Comparison of ENCODE assay signal across 15 mouse cellular contexts in the genomic region with DNA sequence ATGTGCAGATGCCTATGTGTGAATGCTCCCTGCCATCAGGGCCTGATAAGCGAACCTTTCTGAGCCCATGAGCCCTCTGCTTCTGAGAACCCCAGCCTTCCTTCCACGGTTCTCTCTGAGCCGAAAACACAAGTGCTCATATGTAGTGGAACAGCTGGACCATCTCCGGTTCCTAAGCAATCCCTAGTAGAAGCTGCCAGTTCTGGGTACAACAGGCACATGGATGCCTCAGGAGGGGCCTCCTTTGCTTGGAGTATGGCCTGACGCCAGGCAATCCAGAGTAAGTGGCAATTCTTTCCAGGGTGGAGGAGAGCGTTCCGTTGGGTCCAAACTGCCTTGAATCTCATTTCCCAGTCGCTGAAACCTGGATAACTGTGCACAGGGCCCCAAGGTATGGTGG.
A peak's percentile ranks its signal among the peaks of the same experiment; 100 is the strongest.
DNase-seq lines count a peak whose midpoint lies in the region; ATAC-seq and TF ChIP-seq lines count a peak whose summit lies in the region.
"Had no signal": no experiment of that assay in that cellular context is flagged by ENCODE, and none has a peak within 500 bp of the region (broad histone marks: within the 10 kb centered on the region; RNA-seq: fewer than 3 reads in every experiment).

No protein-coding gene starts in this region.

- peak; percentile 17 for DNase-seq in lung, embryonic 14.5 days
- no peak for DNase-seq in lung, adult 18-20 months
- peak; percentile 76 for DNase-seq in layer of hippocampus, adult 11-12 months (ENCODE audit: low spot score)
- DNase-seq in left cerebral cortex, postnatal 10 days (ENCODE audit: extremely low spot score in 1 of 2, low spot score in 2 of 2): peak; percentile 60 to 71
- DNase-seq in right cerebral cortex, postnatal 4 days: peak; percentile 60
- no peak for DNase-seq in lung, postnatal 10 days
- no peak for DNase-seq in heart, adult 9 months (ENCODE audit: low spot score in 2 of 2)
- no peak for DNase-seq in gastrocnemius, postnatal 10 days
- DNase-seq: cerebellum, postnatal 36 days; gastrocnemius, postnatal 14 days; kidney, adult 8-10 months; liver, embryonic 13.5 days; thymus, adult 18-20 months had no signal

- ATAC-seq in lung, embryonic 14.5 days (ENCODE audit: insufficient read depth): no peak

- H3K4me1 ChIP-seq in lung, embryonic 14.5 days (ENCODE audit: insufficient read depth): no peaks in the 10 kb centered on the region
- H3K4me1 ChIP-seq: liver, embryonic 13.5 days had no signal

- 71% methylated on average over 8 of the region's 8 CpGs for WGBS in lung, embryonic 14.5 days

- no peak overlapping the region for H3K9ac ChIP-seq in lung, embryonic 14.5 days
- H3K9ac ChIP-seq: hindbrain, embryonic 15.5 days; liver, embryonic 13.5 days had no signal

- no peaks in the 10 kb centered on the region for H3K9me3 ChIP-seq in lung, embryonic 14.5 days (ENCODE audit: low read depth, low read length)
- H3K9me3 ChIP-seq: hindbrain, embryonic 15.5 days; liver, embryonic 13.5 days had no signal

- no peak overlapping the region for H3K4me2 ChIP-seq in lung, embryonic 14.5 days
- H3K4me2 ChIP-seq: hindbrain, embryonic 15.5 days; liver, embryonic 13.5 days had no signal

- no peak overlapping the region for H3K4me3 ChIP-seq in lung, embryonic 14.5 days (ENCODE audit: low read depth, low read length)
- H3K4me3 ChIP-seq: hindbrain, embryonic 15.5 days; liver, embryonic 13.5 days had no signal

- H3K27ac ChIP-seq in lung, embryonic 14.5 days (ENCODE audit: low read depth): no peak overlapping the region
- H3K27ac ChIP-seq: hindbrain, embryonic 15.5 days; liver, embryonic 13.5 days; macrophage had no signal

- no peaks in the 10 kb centered on the region for H3K36me3 ChIP-seq in lung, embryonic 14.5 days (ENCODE audit: insufficient read depth)
- H3K36me3 ChIP-seq: hindbrain, embryonic 15.5 days; liver, embryonic 13.5 days had no signal

- no peak for TF ChIP-seq CTCF in lung, embryonic 14.5 days (IDR thresholded peaks at IDR 0.05; ENCODE audit: low read depth)

- H3K27me3 ChIP-seq in lung, embryonic 14.5 days (ENCODE audit: insufficient read depth, low read length): no peaks in the 10 kb centered on the region
- H3K27me3 ChIP-seq: hindbrain, embryonic 15.5 days; liver, embryonic 13.5 days had no signal

- intact Hi-C loops in left cerebral cortex, postnatal 10 days (cut with DNase I): loop anchor here (10.0 kb wide), 1 partner anchor 130 kb away; the partner anchor contains the start of gene Lrfn2

Comparison
In these comparisons a context has a peak if more than half of its experiments do, and no peak if none do; other contexts are left out.
1. DNase-seq: peak in lung, embryonic 14.5 days (single experiment), layer of hippocampus, adult 11-12 months (single experiment), left cerebral cortex, postnatal 10 days (2 of 2) and right cerebral cortex, postnatal 4 days (single experiment); none in lung, adult 18-20 months (0 of 2), lung, postnatal 10 days (single experiment), heart, adult 9 months (0 of 2) and gastrocnemius, postnatal 10 days (single experiment).